Mouse (Mus musculus) ovary, postnatal 36 days (tissue): ENCODE data around the gene Pard3.

Experiments used
- DNase-seq: peaks from one replicate; pipeline ENCODE4 v3.0.0; 2022; ENCODE audit warnings: low spot score, mixed read lengths

Pard3 gene

GRCm38 (mm10) chr8:127182065-127182464 lies 118.4 kb downstream of the Pard3 start:
- DNase-seq = no peak

- no peak for DNase-seq
Measured at GRCm38 (mm10) chr8:127183533-127183932, 119.8 kb downstream of the Pard3 start.

DNA sequence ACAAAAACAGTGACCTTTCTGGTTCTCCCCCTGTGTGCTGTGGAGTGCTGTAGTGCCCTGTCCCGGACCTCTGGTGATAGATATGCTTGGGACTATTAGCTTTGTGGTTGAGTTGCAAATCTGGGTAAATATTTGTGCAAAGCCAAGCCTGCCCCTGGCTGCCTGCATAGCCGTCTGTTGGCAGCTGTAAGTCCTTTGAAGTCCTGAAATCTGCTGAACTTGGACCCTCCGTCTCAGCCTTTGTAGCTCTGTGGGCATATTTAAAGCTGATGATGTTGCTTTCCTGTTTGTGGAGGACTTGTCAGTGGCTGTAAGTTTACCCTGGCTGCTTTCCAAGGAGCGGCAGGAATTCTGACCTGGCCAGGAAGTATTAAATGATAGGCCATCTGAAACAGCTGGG lies 120.3 kb downstream of the Pard3 start:
- no peak for DNase-seq

DNA sequence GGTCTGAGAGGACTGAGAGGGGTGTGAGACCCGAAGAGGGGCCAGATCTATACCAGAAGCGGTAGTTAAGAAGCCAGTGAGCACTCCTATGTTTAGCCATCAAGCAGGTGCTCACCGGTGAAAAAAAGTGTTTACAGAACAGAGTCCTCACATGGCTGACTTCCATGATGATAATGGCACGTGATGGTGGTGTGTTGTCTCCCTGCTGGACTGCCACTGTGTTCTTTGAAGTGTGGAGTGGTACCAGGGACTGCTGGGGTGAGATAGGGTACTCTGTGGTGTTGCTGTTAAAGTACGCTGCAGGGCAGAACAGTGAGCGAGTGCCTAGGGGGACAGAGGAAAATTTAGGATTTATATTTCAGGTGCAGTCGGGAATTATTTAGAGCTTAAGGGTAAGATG lies 122.2 kb downstream of the Pard3 start:
- DNase-seq = no peak

DNA sequence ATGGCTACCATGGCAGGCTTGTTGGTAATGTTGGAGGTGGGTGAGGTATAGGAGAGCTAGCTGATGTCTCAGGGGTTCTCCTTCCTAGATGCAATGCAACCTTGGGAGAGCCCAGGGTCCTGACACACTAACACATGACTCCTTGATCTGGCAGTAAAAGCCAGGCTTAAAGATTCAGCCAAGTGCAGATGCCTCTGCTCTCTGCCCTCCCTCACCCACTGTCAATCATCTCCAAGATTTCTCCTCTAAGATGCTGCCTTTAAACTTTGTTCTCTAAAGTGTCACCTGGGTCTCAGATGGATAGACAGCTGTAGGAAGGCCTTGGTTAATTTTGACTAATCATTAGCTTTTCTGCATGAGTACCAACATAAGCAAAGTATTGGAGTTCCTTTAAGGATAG lies 125.0 kb downstream of the Pard3 start:
- DNase-seq = no peak

DNA sequence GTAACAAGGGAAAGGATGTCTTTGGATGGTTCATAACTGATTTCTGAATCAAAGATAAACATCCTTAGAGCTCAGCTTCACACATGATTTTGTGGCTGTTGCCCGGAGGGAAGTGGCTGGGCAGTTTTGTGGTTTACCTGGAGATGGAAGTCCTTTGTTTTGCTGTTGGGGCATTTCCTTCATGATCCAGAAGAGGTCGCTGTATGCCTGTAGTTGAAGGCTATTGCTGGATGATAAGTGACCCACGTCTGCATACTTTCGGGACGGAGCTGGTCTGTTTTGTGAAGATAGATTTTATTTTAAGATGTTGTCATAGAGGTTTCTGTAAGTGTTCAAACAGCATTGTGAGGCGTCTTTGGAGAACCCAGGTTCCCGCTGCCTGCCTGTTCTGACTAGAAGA lies 126.7 kb downstream of the Pard3 start:
- no peak for DNase-seq

DNA sequence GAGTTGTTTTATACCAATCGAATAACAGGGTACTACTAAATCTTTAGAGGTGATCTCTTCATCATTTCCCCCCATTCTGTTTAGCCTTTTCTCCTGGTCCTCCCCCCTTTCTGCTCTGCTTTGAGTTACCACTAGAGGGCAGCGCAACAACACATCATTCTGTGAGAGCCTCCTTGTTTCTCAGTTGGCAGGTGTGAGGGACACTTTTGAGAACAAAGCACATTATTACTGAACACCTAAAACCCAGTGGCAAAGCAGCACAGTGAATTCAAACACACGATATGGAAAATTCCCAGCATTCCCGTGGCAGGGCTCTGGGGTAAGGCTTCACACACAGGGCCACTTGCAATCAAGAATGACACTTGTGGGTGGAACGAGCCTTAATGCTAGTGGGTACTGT lies 127.7 kb downstream of the Pard3 start:
- peak; percentile 19 for DNase-seq

DNA sequence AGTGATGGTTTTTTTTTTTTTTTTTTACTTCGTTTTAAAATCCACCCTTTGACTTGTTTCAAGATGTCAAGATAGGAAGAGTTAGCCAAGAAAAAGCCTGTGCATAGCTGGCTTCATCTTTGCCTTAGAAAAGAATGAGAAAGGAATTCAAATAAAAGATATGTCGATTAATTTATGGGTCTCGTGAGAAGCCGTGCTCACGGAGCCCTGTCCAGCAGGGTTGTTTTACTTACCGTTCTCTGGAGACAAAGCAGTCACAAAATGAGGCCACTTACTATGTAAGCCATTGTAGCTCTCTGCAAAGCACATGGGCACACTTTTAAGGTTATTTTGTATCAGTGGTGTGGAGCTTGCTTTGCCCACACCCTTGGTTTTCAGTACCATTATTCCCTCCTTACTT lies 128.1 kb downstream of the Pard3 start:
- no peak for DNase-seq

GRCm38 (mm10) chr8:127192331-127192730 lies 128.6 kb downstream of the Pard3 start:
- DNase-seq = no peak

DNA sequence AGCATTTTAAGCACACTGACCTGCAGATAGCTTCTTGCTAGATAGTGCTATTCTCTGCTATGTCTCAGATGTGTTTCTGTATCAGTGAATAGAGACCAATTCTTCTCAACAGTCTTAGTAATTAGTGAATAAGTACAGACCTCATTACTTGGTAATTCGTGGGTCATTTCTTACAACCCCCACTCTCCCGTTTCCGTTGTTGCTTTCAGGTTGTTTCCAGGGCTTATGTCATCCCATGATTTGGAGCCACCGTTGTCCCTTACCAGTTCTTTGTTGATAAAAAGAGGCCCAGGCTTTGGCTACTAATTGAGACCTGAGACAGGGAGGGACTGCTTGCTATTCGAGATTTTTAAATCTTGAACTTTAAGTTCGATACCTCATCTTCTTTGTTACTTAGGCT lies 129.7 kb downstream of the Pard3 start:
- no peak for DNase-seq

GRCm38 (mm10) chr8:127194786-127195407 lies 131.2 kb downstream of the Pard3 start:
- DNase-seq = no peak

- no peak for DNase-seq
Measured at GRCm38 (mm10) chr8:127196505-127197265, 133.0 kb downstream of the Pard3 start.

- no peak for DNase-seq
Measured at GRCm38 (mm10) chr8:127207455-127207854, 143.8 kb downstream of the Pard3 start.

GRCm38 (mm10) chr8:127210621-127211020 lies 146.9 kb downstream of the Pard3 start:
- DNase-seq = no peak

DNA sequence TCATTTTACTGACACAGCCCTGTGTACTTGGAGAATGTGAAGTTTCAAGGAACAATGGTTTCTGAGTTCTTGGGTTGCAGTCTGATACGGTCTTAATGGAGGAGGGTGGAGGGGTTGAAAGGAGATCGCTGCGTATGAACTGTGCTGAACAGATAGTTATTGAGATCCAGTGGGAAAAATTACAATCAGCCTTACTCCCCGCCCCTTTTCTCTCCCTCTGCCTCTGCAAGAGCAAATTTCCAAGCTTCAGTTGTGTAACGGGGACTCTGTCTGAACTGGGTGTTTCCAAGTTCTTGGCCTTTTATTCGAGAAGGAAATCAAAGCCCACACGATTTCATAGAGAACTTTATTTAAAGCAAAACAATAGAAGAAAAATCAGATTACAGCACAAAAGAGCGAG lies 150.6 kb downstream of the Pard3 start:
- DNase-seq = no peak

GRCm38 (mm10) chr8:127214748-127215433 lies 151.2 kb downstream of the Pard3 start:
- no peak for DNase-seq

GRCm38 (mm10) chr8:127220206-127220605 lies 156.5 kb downstream of the Pard3 start:
- no peak for DNase-seq

DNA sequence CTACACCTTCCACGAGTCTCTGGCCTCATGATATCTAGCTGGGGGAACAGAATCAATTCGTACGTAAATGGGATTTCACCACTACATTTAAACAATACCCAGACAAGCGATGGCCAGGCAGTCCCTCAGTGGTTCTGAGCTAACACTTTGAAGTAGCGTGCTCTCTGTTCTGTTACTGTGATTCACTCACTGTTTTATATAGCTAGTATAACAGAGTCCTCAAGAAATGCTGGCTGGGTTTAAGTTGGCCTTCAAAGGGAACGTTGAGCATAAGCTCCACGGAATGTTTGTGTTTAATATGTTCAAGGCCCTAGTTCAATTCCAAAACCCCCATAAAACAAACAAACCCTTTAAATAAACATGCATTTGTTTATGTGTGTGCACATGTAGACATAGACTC lies 156.9 kb downstream of the Pard3 start:
- no peak for DNase-seq

- DNase-seq = no peak
Measured at GRCm38 (mm10) chr8:127222361-127222760, 158.7 kb downstream of the Pard3 start.

- DNase-seq = no peak
Measured at GRCm38 (mm10) chr8:127226996-127227395, 163.3 kb downstream of the Pard3 start.

GRCm38 (mm10) chr8:127227407-127227806 lies 163.7 kb downstream of the Pard3 start:
- DNase-seq = no peak

DNA sequence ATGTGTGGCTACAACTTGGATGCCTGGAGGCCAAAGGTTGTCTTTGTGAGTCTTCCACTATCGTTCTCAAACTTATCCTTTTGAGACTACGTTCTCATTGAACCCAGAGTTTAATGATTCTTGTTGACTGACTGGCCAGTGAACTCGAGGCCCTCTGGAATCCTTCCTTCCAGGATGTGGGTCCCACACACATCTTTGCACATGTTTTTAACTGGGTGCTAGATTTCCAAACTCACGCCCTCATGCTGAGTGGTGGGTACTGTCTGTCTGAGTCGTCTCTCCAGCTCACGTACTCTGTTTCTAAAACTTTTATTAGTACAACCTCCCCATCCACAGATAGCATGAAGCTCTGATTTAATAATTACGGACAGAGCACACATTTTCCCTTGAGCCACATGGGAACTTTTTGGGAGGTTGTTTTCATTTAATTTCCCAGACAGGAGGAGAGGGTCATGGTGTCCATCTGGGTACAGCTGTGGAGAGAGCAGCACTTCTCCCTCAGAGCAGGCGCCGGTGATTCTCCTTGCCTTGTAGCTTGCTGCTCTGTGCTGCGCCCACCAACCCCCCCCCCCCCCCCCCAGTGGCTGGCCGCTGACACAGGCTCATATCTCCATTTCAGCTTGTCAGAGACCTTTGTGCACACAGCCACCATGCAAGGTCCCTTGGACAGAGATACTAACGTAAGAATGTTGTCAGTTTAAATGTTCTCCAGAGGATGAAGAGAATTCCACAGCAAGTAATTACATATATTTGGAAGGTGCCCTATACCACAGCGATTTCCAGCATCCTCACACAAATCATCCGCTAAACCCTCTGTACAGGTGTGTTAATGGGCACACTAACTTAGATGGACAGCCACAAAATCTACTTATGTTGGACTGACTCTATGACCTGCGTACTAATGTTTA lies 165.9 kb downstream of the Pard3 start:
- no peak for DNase-seq
